9 mouse cellular contexts compared by ENCODE assay signal in genomic region chr10:91179834-91180233, GRCm38 (mm10). TPM values are rescaled to one million over a fixed set of nuclear protein-coding genes. Genes with fewer than 3 reads are reported as not detected.
A peak's percentile ranks its signal among the peaks of the same experiment; 100 is the strongest.
DNase-seq lines count a peak whose midpoint lies in the region; ATAC-seq lines count a peak whose summit lies in the region.
"Had no signal": no experiment of that assay in that cellular context is flagged by ENCODE, and none has a peak within 500 bp of the region (broad histone marks: within the 10 kb centered on the region; RNA-seq: fewer than 3 reads in every experiment).

No protein-coding gene starts in this region.

- ATAC-seq in granulocyte monocyte progenitor cell, adult 5-6 weeks (replicated peaks; ENCODE audit: poor library complexity, severe bottlenecking) = peak; percentile 15
- ATAC-seq in liver, embryonic 15.5 days (ENCODE audit: insufficient read depth) = no peak

- no peaks in the 10 kb centered on the region for H3K27me3 ChIP-seq in heart, embryonic 10.5 days (ENCODE audit: insufficient read depth, poor library complexity, severe bottlenecking)
- H3K27me3 ChIP-seq in liver, embryonic 15.5 days = no peaks in the 10 kb centered on the region

- H3K9me3 ChIP-seq in heart, embryonic 10.5 days = no peaks in the 10 kb centered on the region
- H3K9me3 ChIP-seq in liver, embryonic 15.5 days (replicated peaks) = no peaks in the 10 kb centered on the region

- 83% methylated on average over 2 of the region's 2 CpGs for WGBS in heart, embryonic 10.5 days
- WGBS in liver, embryonic 15.5 days (ENCODE audit: insufficient replicate concordance) = 36% methylated on average over 2 of the region's 2 CpGs

- H3K9ac ChIP-seq in liver, embryonic 15.5 days = peak overlapping the region; percentile 70; the same call in 1 of the 2 replicates

- peak overlapping the region; percentile 95 for H3K27ac ChIP-seq in heart, embryonic 10.5 days
- H3K27ac ChIP-seq in liver, embryonic 15.5 days (replicated peaks) = peak overlapping the region; percentile 99

- no peaks in the 10 kb centered on the region for H3K36me3 ChIP-seq in heart, embryonic 10.5 days
- no peaks in the 10 kb centered on the region for H3K36me3 ChIP-seq in liver, embryonic 15.5 days (replicated peaks)

- peak overlapping the region; percentile 77 for H3K4me2 ChIP-seq in liver, embryonic 15.5 days

- H3K4me1 ChIP-seq in heart, embryonic 10.5 days = peaks cover 29% of the 10 kb centered on the region
- peaks cover 58% of the 10 kb centered on the region for H3K4me1 ChIP-seq in liver, embryonic 15.5 days (replicated peaks)

- DNase-seq in heart, embryonic 10.5 days (ENCODE audit: low spot score) = no peak
- DNase-seq in heart, adult 8-10 months (ENCODE audit: low spot score) = no peak
- DNase-seq in ES-CJ7 (ENCODE audit: low read depth, low spot score) = peak; percentile 43
- no peak for DNase-seq in thymus, postnatal 0 days (ENCODE audit: low spot score)
- DNase-seq in right cerebral cortex, postnatal 14 days = no peak
- DNase-seq in urinary bladder, postnatal 10 days (ENCODE audit: low spot score) = no peak
- DNase-seq: thymus, postnatal 25 days had no signal

- peak overlapping the region; percentile 66; the same call in 1 of the 2 replicates for H3K4me3 ChIP-seq in heart, embryonic 10.5 days
- peak overlapping the region; percentile 68; the same call in 1 of the 2 replicates for H3K4me3 ChIP-seq in liver, embryonic 15.5 days (replicated peaks)

RNA-seq across cellular contexts. Expression of gene Tmpo, which starts 1.3 kb away (rescaled TPM):
- polyA plus RNA-seq in heart, embryonic 10.5 days (2016; fragmentation: Nextera tagmentation; extraction: Ambion mirVana) = 142 and 192 TPM in 2 replicates
- total RNA-seq in heart, adult 8-10 months (2022) = 10 to 100 TPM; 36.7 to 45.0 (median 41.1) TPM
- total RNA-seq in granulocyte monocyte progenitor cell, adult 5-6 weeks (2014; fragmentation: Nextera tagmentation) = 186 and 211 TPM in 2 replicates
- 339 and 445 TPM in 2 replicates for total RNA-seq in granulocyte monocyte progenitor cell, adult 5-6 weeks (2017)
- polyA plus RNA-seq in liver, embryonic 15.5 days (2015; fragmentation: Nextera tagmentation; extraction: Ambion mirVana) = 127 and 130 TPM in 2 replicates
- polyA plus RNA-seq in thymus, postnatal 0 days (2015; fragmentation: Nextera tagmentation; extraction: Ambion mirVana) = 234 and 263 TPM in 2 replicates

RNA-seq across cellular contexts. Expression of gene Slc25a3, which starts 56.0 kb away (rescaled TPM):
- polyA plus RNA-seq in heart, embryonic 10.5 days (2016; fragmentation: Nextera tagmentation; extraction: Ambion mirVana) = 602 and 803 TPM in 2 replicates
- total RNA-seq in heart, adult 8-10 months (2022) = 1,000 to 10,000 TPM; 2,608 to 2,760 (median 2,679) TPM
- 534 and 562 TPM in 2 replicates for total RNA-seq in granulocyte monocyte progenitor cell, adult 5-6 weeks (2014; fragmentation: Nextera tagmentation)
- 175 and 228 TPM in 2 replicates for total RNA-seq in granulocyte monocyte progenitor cell, adult 5-6 weeks (2017)
- polyA plus RNA-seq in liver, embryonic 15.5 days (2015; fragmentation: Nextera tagmentation; extraction: Ambion mirVana) = 193 and 198 TPM in 2 replicates
- 416 and 468 TPM in 2 replicates for polyA plus RNA-seq in thymus, postnatal 0 days (2015; fragmentation: Nextera tagmentation; extraction: Ambion mirVana)
